Comparison of ENCODE assay signal across 9 mouse cellular contexts in the genomic region with DNA sequence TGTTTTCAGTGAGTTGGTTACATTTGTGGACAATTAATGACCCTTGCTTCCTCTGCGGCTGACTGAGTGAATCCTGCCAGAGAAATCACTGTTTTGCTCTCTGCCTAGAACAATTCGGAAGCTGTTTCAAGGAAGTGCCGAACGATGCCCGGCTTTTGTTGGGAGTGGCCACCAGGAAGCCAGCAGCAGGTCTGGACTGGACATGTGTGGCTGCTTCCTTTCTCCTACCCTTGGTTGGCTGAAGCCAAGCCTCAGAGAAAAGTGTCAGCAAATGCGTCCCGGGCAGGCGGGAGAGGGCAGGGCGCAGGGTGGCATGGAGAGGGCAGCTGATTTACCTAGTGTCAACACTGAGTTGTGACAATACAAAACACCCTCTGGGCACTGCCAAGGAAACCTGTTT. TPM values are rescaled to one million over a fixed set of nuclear protein-coding genes. Genes with fewer than 3 reads are reported as not detected.
DNase-seq lines count a peak whose midpoint lies in the region; ATAC-seq and TF ChIP-seq lines count a peak whose summit lies in the region.
"Had no signal": no experiment of that assay in that cellular context is flagged by ENCODE, and none has a peak within 500 bp of the region (broad histone marks: within the 10 kb centered on the region; RNA-seq: fewer than 3 reads in every experiment).

No protein-coding gene starts in this region.

- peaks cover 20% of the 10 kb centered on the region for H3K4me1 ChIP-seq in embryonic facial prominence, embryonic 15.5 days
- peaks cover 36% of the 10 kb centered on the region for H3K4me1 ChIP-seq in liver, postnatal 0 days (ENCODE audit: insufficient read depth)
- peaks cover 9% of the 10 kb centered on the region; the same call in 1 of the 2 replicates for H3K4me1 ChIP-seq in hindbrain, postnatal 0 days (ENCODE audit: insufficient read depth, low read length)
- peaks cover 23% of the 10 kb centered on the region for H3K4me1 ChIP-seq in intestine, embryonic 15.5 days (replicated peaks)

- H3K4me2 ChIP-seq in embryonic facial prominence, embryonic 15.5 days (replicated peaks), result no peak overlapping the region
- H3K4me2 ChIP-seq in liver, postnatal 0 days (ENCODE audit: low read depth, low read length), result no peak overlapping the region
- no peak overlapping the region for H3K4me2 ChIP-seq in hindbrain, postnatal 0 days (ENCODE audit: low read depth, low read length)
- H3K4me2 ChIP-seq in intestine, embryonic 15.5 days (replicated peaks), result no peak overlapping the region

- 58% methylated on average over 9 of the region's 9 CpGs for WGBS in embryonic facial prominence, embryonic 15.5 days
- 34% methylated on average over 9 of the region's 9 CpGs for WGBS in liver, postnatal 0 days (ENCODE audit: insufficient replicate concordance)
- 82% methylated on average over 9 of the region's 9 CpGs for WGBS in hindbrain, postnatal 0 days
- WGBS in intestine, embryonic 15.5 days, result 57% methylated on average over 9 of the region's 9 CpGs

- peaks cover 40% of the 10 kb centered on the region for H3K27me3 ChIP-seq in embryonic facial prominence, embryonic 15.5 days
- peaks cover 35% of the 10 kb centered on the region for H3K27me3 ChIP-seq in liver, postnatal 0 days (ENCODE audit: insufficient read depth, low read length)
- H3K27me3 ChIP-seq in hindbrain, postnatal 0 days (ENCODE audit: insufficient read depth, low read length), result 0 out of 2 replicates have a peak, but pooled peaks cover 20% of the 10 kb centered on the region
- H3K27me3 ChIP-seq in intestine, embryonic 15.5 days (replicated peaks), result peaks cover 28% of the 10 kb centered on the region

- H3K27ac ChIP-seq in embryonic facial prominence, embryonic 15.5 days (replicated peaks), result peak overlapping the region; percentile 44; the same call in 1 of the 2 replicates
- H3K27ac ChIP-seq in liver, postnatal 0 days (ENCODE audit: low read depth), result peak overlapping the region; percentile 69
- H3K27ac ChIP-seq in hindbrain, postnatal 0 days, result no peak overlapping the region
- H3K27ac ChIP-seq in intestine, embryonic 15.5 days, result no peak overlapping the region
- H3K27ac ChIP-seq: liver, embryonic 14.5 days had no signal

- no peak for ATAC-seq in embryonic facial prominence, embryonic 15.5 days (ENCODE audit: insufficient number of reproducible peaks, low FRiP score, low TSS enrichment, low read depth)
- peak; percentile 11; the same call in 1 of the 2 replicates for ATAC-seq in liver, postnatal 0 days
- ATAC-seq in hindbrain, postnatal 0 days, result no peak
- no peak for ATAC-seq in intestine, embryonic 15.5 days

- DNase-seq in adrenal gland, postnatal 36 days, result peak; percentile 39 to 53
- peak; percentile 58 for DNase-seq in heart, postnatal 4 days
- no peak for DNase-seq in liver, postnatal 0 days
- DNase-seq in hindbrain, postnatal 0 days (ENCODE audit: low spot score), result no peak
- no peak for DNase-seq in embryo, embryonic 11 days
- DNase-seq: right cerebral cortex, postnatal 4 days had no signal

- H3K4me3 ChIP-seq in embryonic facial prominence, embryonic 15.5 days (replicated peaks), result no peak overlapping the region
- H3K4me3 ChIP-seq in liver, postnatal 0 days (ENCODE audit: low read depth, low read length), result no peak overlapping the region
- H3K4me3 ChIP-seq in hindbrain, postnatal 0 days (ENCODE audit: low read length), result no peak overlapping the region
- H3K4me3 ChIP-seq in intestine, embryonic 15.5 days (replicated peaks), result no peak overlapping the region

- no peak overlapping the region for H3K9ac ChIP-seq in embryonic facial prominence, embryonic 15.5 days
- H3K9ac ChIP-seq in liver, postnatal 0 days (replicated peaks), result no peak overlapping the region
- no peak overlapping the region for H3K9ac ChIP-seq in hindbrain, postnatal 0 days (replicated peaks; ENCODE audit: low read length)
- H3K9ac ChIP-seq in intestine, embryonic 15.5 days, result no peak overlapping the region
- H3K9ac ChIP-seq: liver, embryonic 14.5 days had no signal

- H3K36me3 ChIP-seq in embryonic facial prominence, embryonic 15.5 days, result no peaks in the 10 kb centered on the region
- H3K36me3 ChIP-seq in liver, postnatal 0 days (replicated peaks; ENCODE audit: insufficient read depth, low read length), result no peaks in the 10 kb centered on the region
- no peaks in the 10 kb centered on the region for H3K36me3 ChIP-seq in hindbrain, postnatal 0 days (ENCODE audit: insufficient read depth, low read length)
- no peaks in the 10 kb centered on the region for H3K36me3 ChIP-seq in intestine, embryonic 15.5 days

- no peaks in the 10 kb centered on the region for H3K9me3 ChIP-seq in embryonic facial prominence, embryonic 15.5 days (replicated peaks)
- H3K9me3 ChIP-seq in liver, postnatal 0 days (ENCODE audit: low read length), result no peaks in the 10 kb centered on the region
- no peaks in the 10 kb centered on the region for H3K9me3 ChIP-seq in hindbrain, postnatal 0 days (ENCODE audit: low read length)
- no peaks in the 10 kb centered on the region for H3K9me3 ChIP-seq in intestine, embryonic 15.5 days

- TF ChIP-seq EP300 in liver, postnatal 0 days (IDR thresholded peaks at IDR 0.05; ENCODE audit: low read depth), result no peak

- no peak for TF ChIP-seq CTCF in liver, postnatal 0 days (IDR thresholded peaks at IDR 0.05; ENCODE audit: low read depth)
- TF ChIP-seq CTCF in hindbrain, postnatal 0 days (IDR thresholded peaks at IDR 0.05; ENCODE audit: low read depth), result no peak

RNA-seq across cellular contexts. Expression of gene Bik, which starts 3.6 kb away (rescaled TPM):
- 1 to 10 TPM; 4.1 to 4.8 TPM for total RNA-seq in adrenal gland, postnatal 36 days (2021)
- 3.9 and 5.5 TPM in 2 replicates for polyA plus RNA-seq in embryonic facial prominence, embryonic 15.5 days (2015; fragmentation: Nextera tagmentation; extraction: Ambion mirVana)
- 10 to 100 TPM; 22.8 to 28.0 TPM for total RNA-seq in heart, postnatal 4 days (2021)
- polyA plus RNA-seq in liver, postnatal 0 days (2015; fragmentation: Nextera tagmentation; extraction: Ambion mirVana), result 6.2 and 6.4 TPM in 2 replicates
- total RNA-seq in hindbrain, postnatal 0 days (2014; rRNA removed), result 0.16 and 0.97 TPM in 2 replicates
- polyA plus RNA-seq in hindbrain, postnatal 0 days (2015; fragmentation: Nextera tagmentation; extraction: Ambion mirVana), result 0.68 and 1.3 TPM in 2 replicates
- 4.3 and 5.6 TPM in 2 replicates for polyA plus RNA-seq in intestine, embryonic 15.5 days (2015; fragmentation: Nextera tagmentation; extraction: Ambion mirVana)

RNA-seq across cellular contexts. Expression of gene Ttll1, which starts 19.5 kb away (rescaled TPM):
- total RNA-seq in adrenal gland, postnatal 36 days (2021), result 1 to 10 TPM; 7.6 to 7.7 TPM
- polyA plus RNA-seq in embryonic facial prominence, embryonic 15.5 days (2015; fragmentation: Nextera tagmentation; extraction: Ambion mirVana), result 21.5 and 23.8 TPM in 2 replicates
- total RNA-seq in heart, postnatal 4 days (2021), result 10 to 100 TPM; 20.7 to 24.3 TPM
- 2.7 and 3.2 TPM in 2 replicates for polyA plus RNA-seq in liver, postnatal 0 days (2015; fragmentation: Nextera tagmentation; extraction: Ambion mirVana)
- total RNA-seq in hindbrain, postnatal 0 days (2014; rRNA removed), result 36.2 and 39.2 TPM in 2 replicates
- 91.9 and 104 TPM in 2 replicates for polyA plus RNA-seq in hindbrain, postnatal 0 days (2015; fragmentation: Nextera tagmentation; extraction: Ambion mirVana)
- 17.1 and 18.4 TPM in 2 replicates for polyA plus RNA-seq in intestine, embryonic 15.5 days (2015; fragmentation: Nextera tagmentation; extraction: Ambion mirVana)

RNA-seq across cellular contexts. Expression of gene Tspo, which starts 33.2 kb away (rescaled TPM):
- total RNA-seq in adrenal gland, postnatal 36 days (2021), result 100 to 1,000 TPM; 495 to 614 TPM
- polyA plus RNA-seq in embryonic facial prominence, embryonic 15.5 days (2015; fragmentation: Nextera tagmentation; extraction: Ambion mirVana), result 66.7 and 71.7 TPM in 2 replicates
- 10 to 100 TPM; 78.3 to 85.3 TPM for total RNA-seq in heart, postnatal 4 days (2021)
- 168 and 183 TPM in 2 replicates for polyA plus RNA-seq in liver, postnatal 0 days (2015; fragmentation: Nextera tagmentation; extraction: Ambion mirVana)
- 5.0 and 9.6 TPM in 2 replicates for total RNA-seq in hindbrain, postnatal 0 days (2014; rRNA removed)
- 17.1 and 17.3 TPM in 2 replicates for polyA plus RNA-seq in hindbrain, postnatal 0 days (2015; fragmentation: Nextera tagmentation; extraction: Ambion mirVana)
- polyA plus RNA-seq in intestine, embryonic 15.5 days (2015; fragmentation: Nextera tagmentation; extraction: Ambion mirVana), result 98.0 and 120 TPM in 2 replicates

RNA-seq across cellular contexts. Expression of gene Mcat, which starts 33.4 kb away (rescaled TPM):
- total RNA-seq in adrenal gland, postnatal 36 days (2021), result 10 to 100 TPM; 35.2 to 39.4 TPM
- 34.9 and 38.1 TPM in 2 replicates for polyA plus RNA-seq in embryonic facial prominence, embryonic 15.5 days (2015; fragmentation: Nextera tagmentation; extraction: Ambion mirVana)
- 10 to 100 TPM; 33.0 to 34.4 TPM for total RNA-seq in heart, postnatal 4 days (2021)
- 20.0 and 20.5 TPM in 2 replicates for polyA plus RNA-seq in liver, postnatal 0 days (2015; fragmentation: Nextera tagmentation; extraction: Ambion mirVana)
- 50.1 and 54.2 TPM in 2 replicates for total RNA-seq in hindbrain, postnatal 0 days (2014; rRNA removed)
- 35.2 and 36.9 TPM in 2 replicates for polyA plus RNA-seq in hindbrain, postnatal 0 days (2015; fragmentation: Nextera tagmentation; extraction: Ambion mirVana)
- polyA plus RNA-seq in intestine, embryonic 15.5 days (2015; fragmentation: Nextera tagmentation; extraction: Ambion mirVana), result 31.4 TPM in 2 replicates

Comparison
In these comparisons a context has a peak if more than half of its experiments do, and no peak if none do; other contexts are left out.
1. DNase-seq: peak in adrenal gland, postnatal 36 days (2 of 2) and heart, postnatal 4 days (single experiment); none in liver, postnatal 0 days (single experiment), hindbrain, postnatal 0 days (single experiment) and embryo, embryonic 11 days (single experiment).
2. H3K27ac ChIP-seq: peak in embryonic facial prominence, embryonic 15.5 days (single experiment) and liver, postnatal 0 days (single experiment); none in hindbrain, postnatal 0 days (single experiment) and intestine, embryonic 15.5 days (single experiment).